ENCODE assay signal across 8 mouse cellular contexts in the genomic region with DNA sequence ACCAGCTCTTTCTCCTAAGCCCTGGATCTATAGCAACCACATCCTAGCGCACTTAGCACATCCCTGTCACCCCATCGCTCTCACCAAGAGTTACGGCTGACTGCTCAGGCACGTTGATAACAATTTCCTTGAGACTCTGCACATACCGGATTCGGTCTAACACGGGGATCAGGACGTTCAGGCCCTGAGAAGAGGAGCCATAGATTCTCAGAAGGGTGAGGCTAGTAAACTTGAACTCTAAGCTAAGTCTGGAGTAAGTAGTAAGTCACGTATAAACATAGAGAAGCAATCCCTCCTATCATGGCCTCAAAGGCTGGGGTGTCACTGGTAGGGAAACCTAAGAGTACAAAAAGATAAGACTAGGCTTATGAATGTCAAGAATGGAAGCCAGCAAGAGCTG. TPM values are rescaled to one million over a fixed set of nuclear protein-coding genes. Genes with fewer than 3 reads are reported as not detected.
DNase-seq lines count a peak whose midpoint lies in the region; ATAC-seq and TF ChIP-seq lines count a peak whose summit lies in the region.

No protein-coding gene starts in this region.

- H3K9ac ChIP-seq in liver, embryonic 11.5 days (ENCODE audit: low read depth, low read length): peak overlapping the region; percentile 99

- peaks cover 7% of the 10 kb centered on the region for H3K4me1 ChIP-seq in cerebellum, adult 2 months (ENCODE audit: control insufficient read depth, insufficient read depth, low read length)
- peaks cover 4% of the 10 kb centered on the region; the same call in 1 of the 2 replicates for H3K4me1 ChIP-seq in testis, adult 2 months (ENCODE audit: control insufficient read depth, insufficient read depth, low read length)
- H3K4me1 ChIP-seq in liver, embryonic 11.5 days (replicated peaks; ENCODE audit: control insufficient read depth, insufficient read depth, low read length): peaks cover 15% of the 10 kb centered on the region

- 61% methylated on average over 9 of the region's 9 CpGs for WGBS in cerebellum, adult 2 months
- 59% methylated on average over 9 of the region's 9 CpGs for WGBS in liver, embryonic 11.5 days

- TF ChIP-seq CTCF in cerebellum, adult 2 months (IDR thresholded peaks at IDR 0.05; ENCODE audit: borderline replicate concordance, insufficient read depth, low read depth, low read length): no peak
- TF ChIP-seq CTCF in testis, adult 2 months (IDR thresholded peaks at IDR 0.05; ENCODE audit: control insufficient read depth, insufficient read depth, insufficient replicate concordance, low read depth, low read length): no peak

- no peak overlapping the region for H3K27ac ChIP-seq in cerebellum, adult 2 months (ENCODE audit: insufficient read depth, low read length)
- 0 out of 2 replicates have a peak overlapping the region, but pooled peaks have one; percentile 41 for H3K27ac ChIP-seq in testis, adult 2 months (ENCODE audit: control insufficient read depth, insufficient read depth, low read depth, low read length)
- H3K27ac ChIP-seq in liver, embryonic 11.5 days (ENCODE audit: low read depth, low read length): peak overlapping the region; percentile 84; the same call in 1 of the 2 replicates

- no peaks in the 10 kb centered on the region for H3K9me3 ChIP-seq in liver, embryonic 11.5 days (ENCODE audit: control insufficient read depth, low read length)

- TF ChIP-seq POLR2A in cerebellum, adult 2 months (IDR thresholded peaks at IDR 0.05; ENCODE audit: borderline replicate concordance, insufficient read depth, low read length): no peak
- TF ChIP-seq POLR2A in testis, adult 2 months (IDR thresholded peaks at IDR 0.05; ENCODE audit: control insufficient read depth, low read depth, low read length): no peak

- no peaks in the 10 kb centered on the region for H3K36me3 ChIP-seq in testis, adult 2 months (ENCODE audit: control insufficient read depth, insufficient read depth, low read length)
- H3K36me3 ChIP-seq in liver, embryonic 11.5 days (ENCODE audit: control insufficient read depth, insufficient read depth, low read length): peaks cover 31% of the 10 kb centered on the region

- no peak for ATAC-seq in liver, embryonic 11.5 days (replicated peaks; ENCODE audit: low FRiP score)
- ATAC-seq in megakaryocyte-erythroid progenitor cell, adult 5-6 weeks (replicated peaks; ENCODE audit: low FRiP score, low TSS enrichment, poor library complexity, severe bottlenecking): no peak

- no peak for DNase-seq in cerebellum, adult 2 months
- no peak for DNase-seq in cerebellum, postnatal 25 days
- DNase-seq in testis, postnatal 14 days (ENCODE audit: low spot score): no peak
- no peak for DNase-seq in liver, embryonic 11.5 days (ENCODE audit: low spot score)
- DNase-seq in right cerebral cortex, postnatal 14 days: no peak
- DNase-seq in kidney, postnatal 14 days: no peak

- peak overlapping the region; percentile 91 for H3K4me3 ChIP-seq in cerebellum, adult 2 months (replicated peaks; ENCODE audit: insufficient read depth, low read depth, low read length)
- peak overlapping the region; percentile 87; the same call in 1 of the 2 replicates for H3K4me3 ChIP-seq in testis, adult 2 months (ENCODE audit: control insufficient read depth, low read depth, low read length)
- peak overlapping the region; percentile 90 for H3K4me3 ChIP-seq in liver, embryonic 11.5 days (ENCODE audit: low read depth, low read length)

- peak overlapping the region; percentile 89 for H3K4me2 ChIP-seq in liver, embryonic 11.5 days

- no peaks in the 10 kb centered on the region for H3K27me3 ChIP-seq in cerebellum, adult 2 months (ENCODE audit: control insufficient read depth, insufficient read depth, low read length)
- H3K27me3 ChIP-seq in testis, adult 2 months (ENCODE audit: control insufficient read depth, insufficient read depth, low read length): no peaks in the 10 kb centered on the region
- no peaks in the 10 kb centered on the region for H3K27me3 ChIP-seq in liver, embryonic 11.5 days (replicated peaks; ENCODE audit: control insufficient read depth, insufficient read depth, low read length)

RNA-seq across cellular contexts. Expression of a gene that starts 1.2 kb away (rescaled TPM):
- 138 and 142 TPM in 2 replicates for polyA plus RNA-seq in cerebellum, adult 2 months (2012; rRNA removed)
- 19.8 and 22.7 TPM in 2 replicates for polyA plus RNA-seq in testis, adult 2 months (2012; rRNA removed)
- 409 and 425 TPM in 2 replicates for polyA plus RNA-seq in liver, embryonic 11.5 days (2014; fragmentation: Nextera tagmentation; extraction: Ambion mirVana)
- 207 and 223 TPM in 2 replicates for total RNA-seq in megakaryocyte-erythroid progenitor cell, adult 5-6 weeks (2014; fragmentation: Nextera tagmentation)
- total RNA-seq in megakaryocyte-erythroid progenitor cell, adult 5-6 weeks (2017): 190 and 198 TPM in 2 replicates

RNA-seq across cellular contexts. Expression of a gene that starts 4.7 kb away (rescaled TPM):
- 35.8 and 35.9 TPM in 2 replicates for polyA plus RNA-seq in cerebellum, adult 2 months (2012; rRNA removed)
- 36.3 and 42.0 TPM in 2 replicates for polyA plus RNA-seq in testis, adult 2 months (2012; rRNA removed)
- polyA plus RNA-seq in liver, embryonic 11.5 days (2014; fragmentation: Nextera tagmentation; extraction: Ambion mirVana): 22.5 and 23.3 TPM in 2 replicates
- total RNA-seq in megakaryocyte-erythroid progenitor cell, adult 5-6 weeks (2014; fragmentation: Nextera tagmentation): 14.7 and 20.3 TPM in 2 replicates
- total RNA-seq in megakaryocyte-erythroid progenitor cell, adult 5-6 weeks (2017): 8.3 and 11.0 TPM in 2 replicates

RNA-seq across cellular contexts. Expression of a gene that starts 15.7 kb away (rescaled TPM):
- polyA plus RNA-seq in cerebellum, adult 2 months (2012; rRNA removed): 29.9 and 32.5 TPM in 2 replicates
- 41.4 and 46.3 TPM in 2 replicates for polyA plus RNA-seq in testis, adult 2 months (2012; rRNA removed)
- polyA plus RNA-seq in liver, embryonic 11.5 days (2014; fragmentation: Nextera tagmentation; extraction: Ambion mirVana): 6.0 and 7.4 TPM in 2 replicates
- total RNA-seq in megakaryocyte-erythroid progenitor cell, adult 5-6 weeks (2014; fragmentation: Nextera tagmentation): 1.8 and 2.5 TPM in 2 replicates
- 1.0 TPM in 2 replicates for total RNA-seq in megakaryocyte-erythroid progenitor cell, adult 5-6 weeks (2017)

RNA-seq across cellular contexts. Expression of a gene that starts 20.0 kb away (rescaled TPM):
- polyA plus RNA-seq in cerebellum, adult 2 months (2012; rRNA removed): 36.2 and 36.7 TPM in 2 replicates
- polyA plus RNA-seq in testis, adult 2 months (2012; rRNA removed): 96.4 and 104 TPM in 2 replicates
- 18.2 and 18.6 TPM in 2 replicates for polyA plus RNA-seq in liver, embryonic 11.5 days (2014; fragmentation: Nextera tagmentation; extraction: Ambion mirVana)
- 24.2 and 35.5 TPM in 2 replicates for total RNA-seq in megakaryocyte-erythroid progenitor cell, adult 5-6 weeks (2014; fragmentation: Nextera tagmentation)
- 8.3 and 8.5 TPM in 2 replicates for total RNA-seq in megakaryocyte-erythroid progenitor cell, adult 5-6 weeks (2017)

RNA-seq across cellular contexts. Expression of a gene that starts 28.4 kb away (rescaled TPM):
- 12.8 and 14.5 TPM in 2 replicates for polyA plus RNA-seq in cerebellum, adult 2 months (2012; rRNA removed)
- polyA plus RNA-seq in testis, adult 2 months (2012; rRNA removed): 17.4 and 20.6 TPM in 2 replicates
- polyA plus RNA-seq in liver, embryonic 11.5 days (2014; fragmentation: Nextera tagmentation; extraction: Ambion mirVana): 2.0 and 2.4 TPM in 2 replicates
- total RNA-seq in megakaryocyte-erythroid progenitor cell, adult 5-6 weeks (2014; fragmentation: Nextera tagmentation): 2.5 and 2.9 TPM in 2 replicates
- total RNA-seq in megakaryocyte-erythroid progenitor cell, adult 5-6 weeks (2017): 0.52 and 3.2 TPM in 2 replicates
